Mouse (Mus musculus) kidney, adult 8-10 months (tissue): Measurements from ENCODE around the gene Lrp1.
"Not testable (repeated sequence)": the region's sequence is repeated elsewhere in the genome, so short reads cannot be mapped to it uniquely, and the experiment has no call there.

Experiments used
- DNase-seq, 2 experiments: peaks; one replicate each; pipeline ENCODE4 v3.0.0; 2022

Lrp1 gene

DNA sequence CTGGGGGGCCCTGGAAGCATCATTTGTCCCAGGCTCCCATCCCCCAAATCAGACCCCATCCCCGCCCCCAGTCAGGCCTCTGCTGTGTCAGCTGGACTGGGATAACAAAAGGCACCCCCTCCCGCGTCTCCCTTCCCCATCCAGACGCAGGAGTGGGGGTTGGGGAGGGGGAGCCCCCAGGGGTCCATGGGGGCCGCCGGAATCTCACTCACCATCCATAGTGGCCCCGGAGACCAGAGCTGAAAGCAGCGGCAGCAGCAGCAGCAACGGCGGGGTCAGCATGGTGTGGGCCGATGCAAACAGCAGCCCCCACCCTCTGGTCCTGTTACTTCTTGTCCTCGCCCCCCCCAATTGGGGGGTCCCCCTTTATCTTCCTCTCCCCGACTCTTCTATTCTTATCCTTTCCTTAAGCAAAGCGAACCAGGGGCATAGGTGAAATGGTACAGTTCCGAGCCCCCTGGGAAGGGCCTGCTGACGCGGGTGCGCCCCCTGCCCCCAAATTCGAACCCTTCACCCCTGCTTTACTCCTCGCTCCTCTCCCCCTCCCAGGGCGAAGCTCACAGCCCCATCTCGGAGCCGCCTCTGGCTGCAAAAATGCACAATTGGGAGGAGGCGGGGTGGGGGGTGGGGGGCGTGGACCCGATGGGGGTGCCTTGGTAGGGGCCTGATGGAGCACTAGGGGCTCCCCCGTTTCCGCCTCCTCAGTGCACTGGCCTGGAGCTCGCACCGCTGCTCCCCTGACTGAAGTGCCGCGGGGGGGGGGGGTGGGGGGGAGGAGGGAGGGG is at the start of gene Lrp1:
Gene Lrp1, minus strand, starts transcription at position 743 of the 785 bp plus-strand sequence.
- no peak for DNase-seq

DNA sequence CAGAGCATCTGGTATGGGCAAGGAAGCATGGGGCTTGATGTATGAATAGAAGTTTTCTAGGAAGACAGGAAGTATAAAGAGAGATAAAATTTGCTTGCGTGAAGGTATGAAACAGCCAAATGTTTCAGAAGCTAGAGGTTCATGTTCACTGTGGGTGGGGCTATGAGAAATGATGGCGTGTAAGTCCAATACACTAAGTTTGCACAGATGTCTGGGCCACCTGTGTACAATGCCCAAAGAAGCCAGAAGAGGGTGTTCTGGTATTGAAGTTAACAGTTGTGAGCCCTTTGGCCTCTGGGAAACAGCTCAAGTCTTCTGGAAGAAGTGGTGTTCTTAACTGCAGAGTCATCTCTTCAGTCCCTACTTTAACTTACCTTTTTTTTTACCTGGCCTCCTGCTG is 49.2 kb upstream of the Lrp1 start:
- no peak for DNase-seq

DNA sequence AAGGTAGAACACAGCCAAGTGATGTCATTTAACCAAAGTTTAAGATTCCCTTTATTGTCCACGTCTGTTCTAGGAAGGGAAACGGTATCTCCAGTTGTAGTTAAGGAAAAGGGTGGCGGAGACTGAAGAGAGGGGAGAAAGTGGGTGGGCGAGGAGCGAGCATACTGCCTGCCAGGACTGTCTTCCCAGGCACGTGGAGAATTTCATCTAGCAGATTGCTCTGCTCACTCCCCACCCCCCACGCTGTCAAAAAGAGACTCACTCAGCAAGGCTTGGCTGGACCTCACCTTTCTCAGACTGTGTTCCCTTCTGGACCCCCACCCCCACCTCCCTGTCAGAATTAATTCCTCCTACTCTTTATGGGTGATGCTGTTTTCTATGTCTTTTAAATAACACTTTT is 48.2 kb upstream of the Lrp1 start:
- no peak for DNase-seq

DNA sequence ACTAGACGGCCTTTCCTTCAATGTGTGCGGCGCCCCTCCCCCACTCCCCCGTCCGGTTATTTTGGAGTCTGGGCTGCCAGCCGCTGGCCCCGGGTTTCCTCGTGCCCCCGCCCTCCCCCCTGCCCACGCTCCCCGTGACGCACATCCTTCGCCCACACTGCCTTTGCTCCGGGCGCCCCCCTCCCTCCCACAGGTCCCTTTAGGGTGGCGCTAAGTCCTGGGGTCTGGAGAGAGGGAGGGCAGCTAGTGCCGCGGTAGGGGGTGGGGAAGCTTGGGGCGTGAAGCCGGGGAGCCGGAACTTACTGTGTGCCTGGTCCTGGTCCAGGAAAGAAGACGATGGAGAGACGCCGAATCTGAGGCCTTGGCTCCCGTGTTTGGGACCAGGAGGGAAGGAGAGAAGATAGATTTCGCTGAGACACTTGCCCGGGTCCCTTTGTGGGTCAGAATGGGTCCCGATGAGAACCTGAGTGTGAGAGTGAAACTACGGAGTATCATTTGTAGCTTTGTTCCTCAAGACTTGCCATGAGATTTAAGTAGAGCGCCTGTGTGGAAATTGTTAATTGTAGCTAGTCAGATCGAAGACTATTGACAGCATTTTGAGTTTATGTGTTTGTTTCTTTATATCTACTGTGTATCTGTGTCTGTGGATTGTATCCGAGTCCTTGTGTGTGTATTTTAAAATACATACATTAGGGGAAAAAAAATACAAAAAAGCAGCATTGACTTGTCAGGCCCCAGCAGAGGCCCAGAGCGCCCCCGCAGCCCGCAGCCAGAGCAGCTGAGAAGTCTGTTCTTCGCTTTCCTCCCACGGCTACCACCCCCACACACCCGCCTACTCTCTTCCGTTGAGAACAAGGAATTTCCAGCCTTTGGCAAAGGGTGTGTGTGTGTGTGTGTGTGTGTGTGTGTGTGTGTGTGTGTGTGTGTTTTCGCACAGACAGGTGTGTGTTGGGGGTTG is 47.4 kb upstream of the Lrp1 start, which contains the start of gene Nab2:
Gene Nab2, minus strand, starts transcription at position 476 of the 958 bp plus-strand sequence.
- DNase-seq: peak; percentile 73 to 76

DNA sequence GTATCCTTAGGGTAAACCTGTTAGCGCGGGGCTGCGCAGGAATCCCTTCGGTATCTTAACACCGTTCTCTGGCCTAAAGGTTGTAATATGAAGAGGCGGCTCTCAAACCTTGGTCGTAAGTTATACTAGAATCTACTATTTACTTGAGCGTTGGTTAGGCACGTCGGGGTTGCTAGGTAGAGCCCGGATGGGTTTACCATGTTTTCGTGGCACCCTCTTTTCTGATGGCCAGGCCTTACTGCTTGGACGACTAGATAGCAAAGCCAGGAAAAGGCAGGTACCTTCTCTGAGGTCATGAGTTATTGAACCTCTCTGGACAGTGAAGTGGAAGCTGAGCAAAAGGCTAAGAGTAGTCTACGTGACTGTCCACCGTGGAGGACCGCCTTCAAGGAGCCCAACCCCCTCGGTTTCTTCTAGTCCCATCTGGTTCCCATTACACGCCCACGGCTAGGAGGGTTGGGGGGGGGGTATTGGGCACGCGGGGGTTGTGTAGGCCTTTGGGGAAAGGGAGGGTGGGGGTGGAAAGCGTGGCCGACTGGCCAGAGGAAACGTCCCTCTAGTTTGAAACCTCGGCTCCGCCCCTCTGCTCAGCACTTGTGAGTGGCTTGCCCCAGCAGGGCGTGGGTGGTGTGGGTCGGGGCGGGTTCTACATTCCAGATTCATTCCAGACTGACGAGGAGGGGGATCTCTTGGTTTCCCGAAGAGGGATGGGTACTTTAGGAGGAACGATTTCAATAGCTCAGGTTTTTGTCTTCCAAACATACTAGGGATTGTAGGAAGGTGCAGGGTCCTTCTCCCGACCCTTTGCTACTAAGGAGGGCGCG is 46.5 kb upstream of the Lrp1 start:
- DNase-seq: peak; percentile 91 to 93

DNA sequence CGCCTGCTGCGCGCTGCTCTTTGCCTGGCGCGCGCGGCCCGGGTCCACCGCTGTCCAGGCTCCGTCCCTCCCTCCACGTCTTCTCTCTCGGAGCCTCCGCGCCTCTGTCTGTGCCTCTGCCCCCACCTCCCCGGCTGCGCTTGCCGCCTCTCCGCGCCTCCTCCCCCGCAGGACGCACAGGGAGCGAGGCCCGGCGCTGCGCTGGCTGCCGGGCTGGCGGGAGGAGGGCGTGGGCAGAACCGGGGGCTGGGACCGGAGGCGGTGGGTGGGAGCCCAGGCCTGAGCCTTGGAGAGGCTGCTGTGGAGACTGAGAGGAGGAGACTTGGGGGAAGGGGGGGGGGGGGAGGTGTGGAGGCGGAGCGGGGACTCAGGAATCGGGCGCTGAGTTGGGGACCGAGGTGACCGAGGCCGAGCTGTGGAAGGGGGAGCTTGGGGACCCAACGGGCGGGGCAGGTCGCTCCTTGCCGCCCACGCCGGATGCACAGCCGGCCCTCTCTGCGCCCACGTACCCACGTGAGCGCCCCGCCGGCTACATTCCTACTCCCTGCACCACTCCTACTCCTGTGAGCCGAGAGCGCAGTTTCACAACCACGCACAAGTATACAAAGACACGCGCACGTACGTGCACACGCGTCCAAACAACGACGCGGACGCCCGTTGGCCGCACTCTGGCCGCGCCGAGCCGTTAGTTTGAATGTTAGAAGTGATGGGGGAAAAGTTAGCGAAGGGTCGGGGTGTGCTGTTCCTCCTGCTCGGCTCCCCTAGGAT is 45.7 kb upstream of the Lrp1 start, which contains the start of gene Nemp1:
Gene Nemp1, plus strand, starts transcription at position 401 of the 768 bp plus-strand sequence.
- DNase-seq: peak; percentile 81 to 85

DNA sequence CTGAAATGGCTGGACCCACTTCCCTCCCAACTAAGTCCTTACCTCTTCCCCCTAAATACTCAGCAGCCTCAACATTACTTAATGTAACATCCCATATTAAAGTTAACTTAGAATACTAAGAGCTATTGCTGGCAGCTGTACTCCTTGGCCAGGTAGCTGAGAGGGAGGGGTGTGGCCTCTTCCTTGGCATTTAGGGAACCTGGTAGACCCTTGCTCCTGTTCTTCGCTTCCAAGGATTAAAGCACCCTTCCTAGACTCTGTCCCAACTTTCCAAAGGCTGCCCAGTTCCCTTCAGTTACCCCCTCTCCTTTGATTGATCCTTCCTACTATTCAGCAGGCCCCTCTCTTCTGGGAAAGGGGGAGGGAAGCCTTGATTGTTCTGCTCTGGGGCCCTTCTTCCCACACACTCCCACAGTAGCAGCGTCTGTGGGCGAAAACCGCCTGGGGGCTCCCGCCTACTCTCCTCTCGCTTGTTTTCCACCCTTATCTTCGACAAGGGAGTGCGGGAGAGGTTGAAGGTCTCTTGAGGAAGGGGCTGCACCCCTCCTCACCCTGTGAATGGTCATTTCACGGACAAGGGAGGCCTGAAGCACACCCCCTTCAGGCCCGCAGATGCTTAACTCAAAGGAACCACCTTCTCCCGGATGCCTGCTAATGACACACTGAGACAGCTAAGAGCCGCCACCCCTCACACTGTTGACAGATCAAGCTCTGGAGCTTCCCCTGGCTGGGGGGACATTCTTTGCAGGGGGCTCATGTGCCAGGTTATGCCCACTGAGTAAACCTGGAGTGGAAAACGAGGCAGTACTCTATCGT is 44.6 kb upstream of the Lrp1 start:
- DNase-seq: no peak

DNA sequence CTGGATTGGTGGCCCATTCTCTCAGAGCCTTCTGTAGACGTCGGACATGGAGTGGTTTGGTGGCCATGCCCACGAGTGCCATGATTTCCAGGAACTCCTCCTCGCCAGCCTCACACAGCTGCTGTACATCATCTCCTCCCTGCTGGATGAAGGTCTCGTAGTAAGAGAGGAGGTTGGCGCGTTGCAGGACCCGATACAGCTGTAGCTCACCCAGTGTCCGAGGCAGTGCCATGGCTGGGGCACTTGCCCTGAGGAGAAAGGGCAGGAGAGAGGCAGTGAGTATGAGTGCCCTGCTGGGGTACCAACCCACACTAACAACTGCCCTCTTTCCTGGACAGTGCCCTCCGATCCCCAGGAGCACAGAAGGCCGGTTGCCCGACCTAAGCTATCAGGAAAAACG is 43.9 kb upstream of the Lrp1 start:
- no peak for DNase-seq

DNA sequence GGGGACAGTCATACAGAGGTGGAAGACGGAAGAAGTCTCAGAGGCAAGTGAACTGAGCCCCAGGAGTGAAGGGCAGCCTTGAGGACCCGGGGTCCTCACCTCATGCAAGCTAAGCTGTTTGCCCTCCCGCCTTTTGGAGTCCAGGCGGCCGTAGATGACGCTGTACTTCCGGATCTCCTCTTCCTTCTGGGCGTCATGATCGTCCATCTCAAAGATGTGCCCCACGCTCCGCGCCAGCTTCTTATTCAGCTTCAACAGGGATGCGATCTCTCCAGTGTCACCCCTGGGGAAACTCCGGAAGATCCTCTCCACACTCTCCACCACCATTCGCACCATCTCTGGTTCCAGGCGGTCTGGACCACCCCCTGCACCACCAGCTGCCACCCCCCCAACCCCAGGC is 43.2 kb upstream of the Lrp1 start:
- no peak for DNase-seq

DNA sequence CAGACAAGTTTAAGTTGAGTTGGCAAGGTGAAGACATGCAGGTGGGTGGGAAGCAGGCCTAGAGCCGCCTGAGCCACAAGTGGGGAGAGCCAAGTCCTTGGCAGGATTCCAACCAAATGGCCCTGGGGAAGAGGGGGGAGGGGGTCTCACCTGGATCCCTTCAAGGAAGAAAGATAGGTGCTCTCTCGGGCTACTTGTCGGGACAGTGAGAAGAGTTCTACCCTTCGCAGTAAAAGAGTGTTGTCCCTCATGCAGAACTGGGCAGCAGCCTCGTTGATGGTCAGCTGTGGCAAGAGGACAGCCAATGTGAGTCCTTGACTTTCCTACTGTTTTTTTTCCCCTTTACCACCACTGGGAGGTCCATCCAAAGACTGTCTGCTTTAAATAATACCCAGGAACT is 42.6 kb upstream of the Lrp1 start:
- peak in 1 of 2 experiments; percentile 23 for DNase-seq

DNA sequence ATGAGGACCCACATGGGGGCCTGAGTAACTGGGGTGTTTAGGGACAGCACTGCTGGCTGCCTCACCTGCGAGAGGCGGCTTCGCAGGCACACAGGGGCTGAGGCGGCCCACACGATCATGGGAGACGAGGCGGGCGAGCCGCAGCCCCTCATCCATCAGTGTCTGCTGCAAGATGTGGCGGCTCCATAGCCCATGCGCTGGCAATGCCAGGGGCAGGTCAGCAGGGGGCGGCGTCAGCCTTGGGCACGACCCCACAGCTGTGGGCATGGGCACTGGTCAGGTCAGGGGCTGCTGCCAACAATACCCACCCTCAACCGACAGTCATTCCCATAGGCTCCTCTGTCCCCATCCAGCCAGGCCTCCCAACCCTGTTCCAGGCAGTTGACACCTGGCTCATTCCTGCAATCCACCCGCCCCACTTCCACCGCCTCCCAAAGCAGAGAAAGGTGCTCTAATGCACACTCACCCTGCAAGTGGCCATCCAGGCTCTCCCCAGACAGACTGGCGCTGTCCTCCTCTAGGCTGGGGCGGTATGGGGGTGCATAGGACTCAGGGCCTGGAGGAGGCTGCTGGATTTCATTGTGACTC is 41.8 kb upstream of the Lrp1 start:
- DNase-seq: peak in 1 of 2 experiments; percentile 49

DNA sequence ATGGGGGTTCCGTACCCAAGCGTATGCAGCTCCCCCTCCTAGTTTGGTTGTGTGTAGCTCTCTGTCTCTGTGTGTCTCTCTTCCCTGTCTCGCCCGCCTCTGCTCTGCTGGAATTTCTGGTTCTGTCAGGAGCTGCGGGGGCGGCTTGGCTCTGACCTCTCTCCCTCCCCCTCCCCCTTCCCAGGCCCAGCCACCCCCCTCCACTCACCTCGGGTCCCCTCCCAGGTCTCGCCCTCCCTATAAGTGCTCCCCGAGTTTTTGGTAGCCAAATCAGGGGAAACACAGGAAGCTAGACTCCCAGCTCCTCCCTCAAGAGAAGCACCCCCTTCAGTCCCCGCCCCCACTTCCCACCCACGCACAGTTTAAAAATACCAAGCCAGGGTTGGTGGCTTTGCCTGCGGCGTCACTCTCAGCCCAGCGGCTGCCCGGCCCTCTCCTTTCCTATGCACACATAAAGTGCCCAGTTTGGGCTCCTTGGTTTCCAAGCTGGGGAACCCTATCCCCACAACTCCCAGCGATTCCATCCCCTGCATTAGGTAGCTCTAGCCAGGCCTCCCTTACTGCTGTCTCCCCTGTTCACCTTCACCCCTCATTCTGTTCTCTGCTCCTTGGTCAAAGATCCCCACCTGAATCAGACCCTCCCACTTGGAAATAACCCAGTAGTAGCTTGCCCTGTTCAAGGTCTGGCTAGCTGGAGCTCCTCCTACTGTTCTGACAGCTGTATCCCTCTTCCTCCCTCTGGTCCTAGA is 41.1 kb upstream of the Lrp1 start:
- DNase-seq: peak; percentile 79 to 89

DNA sequence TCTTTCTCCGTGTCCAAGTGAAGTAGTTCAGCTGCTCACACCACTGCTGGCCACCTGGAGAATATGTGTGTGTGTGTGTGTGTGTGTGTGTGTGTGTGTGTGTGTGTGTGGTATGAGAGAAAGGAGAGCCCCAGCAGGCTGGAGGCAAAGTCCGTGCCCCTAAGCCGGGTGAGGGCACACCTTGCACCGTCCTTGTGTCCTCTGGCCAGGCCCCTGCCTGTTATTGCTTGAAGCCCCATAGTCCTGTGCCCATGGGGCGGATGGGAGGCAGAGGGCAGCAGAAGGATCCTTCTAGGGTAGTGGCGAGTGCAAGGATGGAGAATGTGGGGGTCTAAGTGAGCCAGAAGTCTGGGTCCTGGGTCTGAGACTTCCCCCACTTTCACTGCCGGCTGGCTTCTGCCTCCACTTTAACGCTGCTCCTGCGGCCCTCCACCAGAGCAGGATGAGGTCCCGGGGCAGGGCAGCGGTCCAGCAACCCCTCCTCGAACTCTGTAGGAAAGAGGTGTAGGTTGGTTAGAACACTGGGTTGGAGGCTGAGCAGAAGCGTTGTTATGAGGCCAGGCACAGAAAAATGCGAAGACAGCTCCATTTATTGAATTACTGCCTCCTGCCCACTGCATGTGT is 40.5 kb upstream of the Lrp1 start:
- DNase-seq: peak in 1 of 2 experiments; percentile 55

DNA sequence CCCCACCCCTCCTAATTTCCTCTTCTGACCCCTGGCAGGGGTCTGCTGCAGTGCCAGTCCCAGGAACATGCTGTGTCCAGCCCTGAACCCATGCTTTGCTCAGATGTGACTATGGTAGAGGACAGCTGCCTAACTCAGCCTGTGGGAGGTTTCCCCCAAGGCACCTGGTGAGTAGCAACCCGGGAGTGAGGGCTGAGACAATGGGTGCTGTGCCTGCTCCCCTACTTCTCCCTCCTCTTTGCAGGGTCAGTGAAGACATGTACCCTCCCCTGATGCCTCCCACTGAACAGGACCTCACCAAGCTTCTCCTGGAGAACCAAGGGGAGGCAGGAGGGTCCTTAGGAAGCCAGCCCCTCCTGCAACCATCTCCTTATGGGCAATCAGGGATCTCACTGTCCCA is 38.6 kb upstream of the Lrp1 start:
- DNase-seq: no peak

DNA sequence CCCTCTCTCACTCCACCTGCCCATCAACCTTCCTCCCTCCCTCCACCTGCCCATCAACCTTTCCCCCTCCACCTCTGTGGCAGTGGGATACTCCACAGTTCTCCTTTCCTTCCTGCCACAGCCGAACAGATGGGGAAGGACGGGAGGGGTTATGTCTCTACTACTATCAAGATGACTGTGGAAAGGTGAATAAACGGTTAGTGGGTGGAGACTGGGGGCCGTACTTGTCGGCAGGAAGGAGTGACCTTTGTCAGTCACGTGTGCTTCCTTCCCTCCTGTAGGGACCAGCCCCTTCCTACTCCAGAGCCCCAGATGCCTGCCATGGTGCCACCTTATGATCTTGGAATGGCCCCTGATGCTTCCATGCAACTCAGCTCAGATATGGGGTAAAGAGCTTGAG is 37.1 kb upstream of the Lrp1 start:
- peak in 1 of 2 experiments; percentile 41 for DNase-seq

DNA sequence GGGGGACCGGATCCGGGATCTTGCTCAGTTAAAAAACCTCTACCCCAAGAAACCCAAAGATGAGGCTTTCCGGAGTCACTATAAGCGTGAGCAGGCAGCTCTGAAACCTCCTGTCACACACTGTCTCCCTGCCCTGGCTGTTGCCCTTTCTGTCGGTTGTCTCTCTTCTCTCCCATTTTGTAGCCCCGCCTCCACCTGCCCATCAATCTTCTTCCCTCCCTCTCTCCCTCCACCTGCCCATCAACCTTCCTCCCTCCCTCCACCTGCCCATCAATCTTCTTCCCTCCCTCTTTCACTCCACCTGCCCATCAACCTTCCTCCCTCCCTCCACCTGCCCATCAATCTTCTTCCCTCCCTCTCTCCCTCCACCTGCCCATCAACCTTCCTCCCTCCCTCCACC is 36.7 kb upstream of the Lrp1 start:
- DNase-seq: not testable (repeated sequence)

DNA sequence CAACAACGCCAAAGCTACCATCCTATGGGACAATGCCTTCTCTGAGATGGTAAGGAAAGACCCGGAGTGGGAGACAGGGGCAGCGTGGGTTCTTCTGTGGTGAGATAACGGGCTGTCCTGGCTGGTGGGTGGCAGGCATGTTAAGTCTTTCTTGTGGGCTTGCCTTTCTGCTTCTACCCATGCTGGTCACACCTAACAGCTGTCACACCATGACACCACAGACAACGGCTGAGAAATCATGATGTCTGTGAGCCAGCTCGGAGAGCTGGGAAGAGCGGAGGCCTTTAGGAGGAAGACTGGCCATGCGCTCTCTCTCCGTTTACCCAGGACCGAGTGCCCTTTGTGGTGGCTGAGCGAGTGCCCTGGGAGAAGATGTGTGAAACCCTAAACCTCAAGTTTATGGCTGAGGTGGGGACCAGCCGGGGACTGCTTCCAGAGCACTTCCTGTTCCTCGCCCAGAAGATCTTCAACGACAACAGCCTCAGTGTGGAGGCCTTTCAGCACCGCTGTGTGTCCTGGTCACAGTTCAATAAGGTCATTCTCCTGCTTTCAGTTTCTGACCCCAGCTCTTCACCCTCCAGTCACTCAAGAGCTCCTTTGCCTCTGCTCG is 34.1 kb upstream of the Lrp1 start:
- no peak for DNase-seq

DNA sequence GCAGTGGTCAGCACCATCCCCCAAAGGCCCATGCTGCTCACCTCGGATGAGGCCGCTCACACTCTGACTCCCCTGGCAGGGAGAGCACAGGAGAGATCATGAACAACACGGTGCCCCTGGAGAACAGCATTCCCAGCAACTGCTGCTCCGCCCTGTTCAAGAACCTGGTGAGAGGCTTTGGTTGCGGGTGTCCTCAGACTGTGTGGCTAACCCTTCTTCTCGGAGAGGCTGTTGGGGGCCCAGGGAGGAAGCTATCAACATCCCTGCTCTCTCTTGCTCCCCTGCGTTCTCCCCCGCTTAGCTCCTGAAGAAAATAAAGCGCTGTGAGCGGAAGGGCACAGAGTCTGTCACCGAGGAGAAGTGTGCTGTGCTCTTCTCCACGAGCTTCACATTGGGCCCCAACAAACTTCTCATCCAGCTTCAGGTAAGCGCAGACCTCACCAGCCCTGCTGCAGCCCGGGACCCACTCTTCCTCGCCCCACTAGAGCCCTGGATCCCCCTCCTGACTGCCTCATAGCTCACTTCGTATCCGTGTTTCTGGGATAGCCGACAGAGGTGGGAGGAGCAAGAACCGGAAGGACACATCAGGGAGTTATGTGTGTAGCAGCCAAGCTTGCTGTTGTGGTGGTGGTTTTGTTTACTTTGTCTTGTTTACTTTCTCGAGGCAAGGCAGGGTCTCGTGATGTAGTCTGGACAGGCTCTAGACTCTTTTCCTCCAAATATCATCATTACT is 32.1 kb upstream of the Lrp1 start:
- no peak for DNase-seq
